Mouse (Mus musculus) c-Kit-positive CD71-negative TER-119-negative erythroid progenitor cells, embryonic 14.5 days (primary cell): ENCODE measurements around the gene Igfbpl1.

ENCODE experiments used
- DNase-seq: peaks from one replicate; pipeline ENCODE4 v3.0.0-alpha.2; 2013; ENCODE audit warnings: low read depth

Igfbpl1 gene

GRCm38 (mm10) chr4:45822781-45823575 is 3.7 kb downstream of the Igfbpl1 start:
- no peak for DNase-seq

- no peak for DNase-seq
These were observed 4.7 kb downstream of the Igfbpl1 start for GRCm38 (mm10) chr4:45821995-45822394.

GRCm38 (mm10) chr4:45820074-45820830 is 6.5 kb downstream of the Igfbpl1 start:
- peak; percentile 60 for DNase-seq

- DNase-seq = peak; percentile 18
These were observed 7.4 kb downstream of the Igfbpl1 start for GRCm38 (mm10) chr4:45819208-45819931.

GRCm38 (mm10) chr4:45818814-45819207 is 7.9 kb downstream of the Igfbpl1 start:
- DNase-seq = no peak

- peak; percentile 34 for DNase-seq
These were observed 11.2 kb downstream of the Igfbpl1 start for GRCm38 (mm10) chr4:45815542-45815941.

- no peak for DNase-seq
These were observed 15.5 kb downstream of the Igfbpl1 start for GRCm38 (mm10) chr4:45811250-45811649.

GRCm38 (mm10) chr4:45808034-45808433 is 18.7 kb downstream of the Igfbpl1 start:
- no peak for DNase-seq

GRCm38 (mm10) chr4:45802900-45803299 is 23.8 kb downstream of the Igfbpl1 start:
- DNase-seq = no peak

- DNase-seq = no peak
These were observed 26.7 kb downstream of the Igfbpl1 start for GRCm38 (mm10) chr4:45799956-45800537.

GRCm38 (mm10) chr4:45798964-45799363 is 27.8 kb downstream of the Igfbpl1 start, which contains the start of gene Aldh1b1:
Gene Aldh1b1 (plus strand): TSS chr4:45799022.
- DNase-seq = peak; percentile 49

- DNase-seq = no peak
These were observed 30.0 kb downstream of the Igfbpl1 start for GRCm38 (mm10) chr4:45796760-45797159.

- DNase-seq = no peak
These were observed 31.4 kb downstream of the Igfbpl1 start for GRCm38 (mm10) chr4:45795191-45795811.

GRCm38 (mm10) chr4:45790018-45790417 is 36.7 kb downstream of the Igfbpl1 start:
- DNase-seq = no peak

GRCm38 (mm10) chr4:45789263-45789958 is 37.3 kb downstream of the Igfbpl1 start:
- no peak for DNase-seq

- DNase-seq = no peak
These were observed 38.2 kb downstream of the Igfbpl1 start for GRCm38 (mm10) chr4:45788446-45789081.

- DNase-seq = no peak
These were observed 40.0 kb downstream of the Igfbpl1 start for GRCm38 (mm10) chr4:45786674-45787073.

GRCm38 (mm10) chr4:45785959-45786358 is 40.8 kb downstream of the Igfbpl1 start:
- no peak for DNase-seq

GRCm38 (mm10) chr4:45783671-45784070 is 43.1 kb downstream of the Igfbpl1 start:
- DNase-seq = no peak

- DNase-seq = peak; percentile 56
These were observed 55.1 kb downstream of the Igfbpl1 start for GRCm38 (mm10) chr4:45771619-45772018.
